Comparison of ENCODE assay signal across 8 mouse cellular contexts in genomic region chr14:92907623-92908045, GRCm38 (mm10).
A peak's percentile ranks its signal among the peaks of the same experiment; 100 is the strongest.
DNase-seq lines count a peak whose midpoint lies in the region; ATAC-seq lines count a peak whose summit lies in the region.

No protein-coding gene starts in this region.

- H3K4me3 ChIP-seq in midbrain, embryonic 12.5 days: no peak overlapping the region
- H3K4me3 ChIP-seq in midbrain, embryonic 11.5 days (ENCODE audit: low read depth, low read length): no peak overlapping the region
- H3K4me3 ChIP-seq in heart, embryonic 10.5 days: no peak overlapping the region

- H3K4me1 ChIP-seq in midbrain, embryonic 12.5 days: 0 out of 2 replicates have a peak, but pooled peaks cover 4% of the 10 kb centered on the region
- no peaks in the 10 kb centered on the region for H3K4me1 ChIP-seq in midbrain, embryonic 11.5 days (ENCODE audit: control insufficient read depth, insufficient read depth, low read length)
- H3K4me1 ChIP-seq in heart, embryonic 10.5 days: no peaks in the 10 kb centered on the region

- peak; percentile 1 to 20 for DNase-seq in adrenal gland, adult 18-20 months (ENCODE audit: low spot score in 2 of 2)
- DNase-seq in adrenal gland, adult (ENCODE audit: inconsistent age in 2 of 2, low spot score in 1 of 2): no peak
- no peak for DNase-seq in midbrain, embryonic 11.5 days (ENCODE audit: low spot score, missing footprints)
- peak; percentile 12 to 20 for DNase-seq in layer of hippocampus, postnatal 36 days
- DNase-seq in right cerebral cortex, postnatal 14 days: peak; percentile 50
- no peak for DNase-seq in heart, embryonic 10.5 days (ENCODE audit: low spot score)
- DNase-seq in urinary bladder, adult 18-20 months (ENCODE audit: low spot score in 2 of 2): no peak

- no peaks in the 10 kb centered on the region for H3K9me3 ChIP-seq in midbrain, embryonic 12.5 days
- H3K9me3 ChIP-seq in midbrain, embryonic 11.5 days (ENCODE audit: control insufficient read depth, low read length): no peaks in the 10 kb centered on the region
- no peaks in the 10 kb centered on the region for H3K9me3 ChIP-seq in heart, embryonic 10.5 days

- H3K36me3 ChIP-seq in midbrain, embryonic 12.5 days: no peaks in the 10 kb centered on the region
- H3K36me3 ChIP-seq in midbrain, embryonic 11.5 days (ENCODE audit: control insufficient read depth, insufficient read depth, low read length): no peaks in the 10 kb centered on the region
- H3K36me3 ChIP-seq in heart, embryonic 10.5 days: no peaks in the 10 kb centered on the region

- H3K27me3 ChIP-seq in midbrain, embryonic 12.5 days: no peaks in the 10 kb centered on the region
- H3K27me3 ChIP-seq in midbrain, embryonic 11.5 days (ENCODE audit: control insufficient read depth, insufficient read depth, low read length): no peaks in the 10 kb centered on the region
- no peaks in the 10 kb centered on the region for H3K27me3 ChIP-seq in heart, embryonic 10.5 days (ENCODE audit: insufficient read depth, poor library complexity, severe bottlenecking)

- peak; percentile 85 for ATAC-seq in midbrain, embryonic 12.5 days (ENCODE audit: low FRiP score, low read depth)
- no peak; the same call in 1 of the 2 replicates for ATAC-seq in midbrain, embryonic 11.5 days (ENCODE audit: low FRiP score)

- no peak overlapping the region for H3K27ac ChIP-seq in midbrain, embryonic 12.5 days (replicated peaks)
- H3K27ac ChIP-seq in midbrain, embryonic 11.5 days (ENCODE audit: low read depth, low read length): no peak overlapping the region
- H3K27ac ChIP-seq in heart, embryonic 10.5 days: no peak overlapping the region

- no peak overlapping the region for H3K9ac ChIP-seq in midbrain, embryonic 12.5 days (replicated peaks)
- H3K9ac ChIP-seq in midbrain, embryonic 11.5 days (ENCODE audit: low read length): no peak overlapping the region

- no peak overlapping the region for H3K4me2 ChIP-seq in midbrain, embryonic 12.5 days (replicated peaks)
- H3K4me2 ChIP-seq in midbrain, embryonic 11.5 days: no peak overlapping the region

- 66% methylated on average over 6 of the region's 6 CpGs for WGBS in midbrain, embryonic 12.5 days
- 78% methylated on average over 6 of the region's 6 CpGs for WGBS in midbrain, embryonic 11.5 days
- 78% methylated on average over 6 of the region's 6 CpGs for WGBS in heart, embryonic 10.5 days

Comparison
In these comparisons a context has a peak if more than half of its experiments do, and no peak if none do; other contexts are left out.
1. DNase-seq: peak in adrenal gland, adult 18-20 months (2 of 2), layer of hippocampus, postnatal 36 days (2 of 2) and right cerebral cortex, postnatal 14 days (single experiment); none in adrenal gland, adult (0 of 2), midbrain, embryonic 11.5 days (single experiment), heart, embryonic 10.5 days (single experiment) and urinary bladder, adult 18-20 months (0 of 2).